Mouse (Mus musculus): ENCODE results near the gene Slc16a9. TPM values are rescaled to one million over a fixed set of nuclear protein-coding genes. Genes with fewer than 3 reads are reported as not detected.

Slc16a9 gene
- polyA plus RNA-seq, 1 experiment: 0.04 TPM

DNA sequence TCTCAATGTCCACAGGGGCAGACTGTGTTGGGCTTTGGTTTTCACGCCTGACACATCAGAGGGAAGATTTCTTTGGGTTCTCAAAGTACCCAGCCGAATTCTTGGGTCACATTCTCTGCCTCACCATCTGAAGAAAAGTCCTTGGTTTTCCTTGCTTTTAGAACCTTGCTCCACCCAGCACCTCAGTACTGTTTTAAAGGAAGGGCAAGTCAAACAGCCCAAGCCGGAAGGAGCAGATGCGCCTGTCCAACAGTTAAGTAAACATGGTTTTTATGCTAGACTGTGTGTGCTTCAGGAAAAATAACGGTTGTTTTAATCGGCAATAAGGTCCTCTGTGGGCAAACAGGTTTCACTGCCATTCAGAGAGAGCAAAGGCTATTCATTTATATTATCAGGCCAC, 46.9 kb upstream of the Slc16a9 start:
- no peak overlapping the region for H3K4me2 ChIP-seq (ENCODE audit: low read depth)
- H3ac ChIP-seq (ENCODE audit: control insufficient read depth, insufficient read length): no peak overlapping the region
- no peaks in the 10 kb centered on the region for H3K36me3 ChIP-seq (ENCODE audit: control insufficient read depth, insufficient read depth)
- H3K27me3 ChIP-seq (ENCODE audit: control insufficient read depth, insufficient read depth, insufficient read length): no peaks in the 10 kb centered on the region
- TF ChIP-seq MYOD1 (IDR thresholded peaks at IDR 0.05; ENCODE audit: control insufficient read depth in 1 of 3, insufficient read length in 2 of 3, low read depth in 2 of 3): no peak
- TF ChIP-seq TCF3 (IDR thresholded peaks at IDR 0.05; ENCODE audit: insufficient read length, low read depth): no peak
- TF ChIP-seq CEBPB (IDR thresholded peaks at IDR 0.05; ENCODE audit: insufficient read depth, poor library complexity, severe bottlenecking): no peak
- TF ChIP-seq SRF (IDR thresholded peaks at IDR 0.05; ENCODE audit: control insufficient read depth, insufficient read length, low read depth): no peak
- TF ChIP-seq POLR2A (IDR thresholded peaks at IDR 0.05; ENCODE audit: insufficient read length, low read depth): no peak
- no peak for TF ChIP-seq USF1 (IDR thresholded peaks at IDR 0.05; ENCODE audit: low read depth)
- TF ChIP-seq POLR2AphosphoS2 (IDR thresholded peaks at IDR 0.05; ENCODE audit: insufficient read length, low read depth): no peak
- TF ChIP-seq MAX (IDR thresholded peaks at IDR 0.05; ENCODE audit: low read depth): no peak
- TF ChIP-seq E2F4 (IDR thresholded peaks at IDR 0.05; ENCODE audit: insufficient read depth): no peak
- no peak for TF ChIP-seq TCF12 (IDR thresholded peaks at IDR 0.05; ENCODE audit: insufficient read depth, poor library complexity, severe bottlenecking)
- TF ChIP-seq MYOG (IDR thresholded peaks at IDR 0.05; ENCODE audit: control insufficient read depth in 1 of 3, insufficient read depth in 1 of 3, insufficient read length in 2 of 3, low read depth in 2 of 3): no peak
- TF ChIP-seq REST (IDR thresholded peaks at IDR 0.05; ENCODE audit: insufficient read depth, insufficient read length): no peak
- H3K4me3 ChIP-seq: no peak overlapping the region
- no peaks in the 10 kb centered on the region for H3K79me2 ChIP-seq (ENCODE audit: control insufficient read depth, insufficient read depth)

DNA sequence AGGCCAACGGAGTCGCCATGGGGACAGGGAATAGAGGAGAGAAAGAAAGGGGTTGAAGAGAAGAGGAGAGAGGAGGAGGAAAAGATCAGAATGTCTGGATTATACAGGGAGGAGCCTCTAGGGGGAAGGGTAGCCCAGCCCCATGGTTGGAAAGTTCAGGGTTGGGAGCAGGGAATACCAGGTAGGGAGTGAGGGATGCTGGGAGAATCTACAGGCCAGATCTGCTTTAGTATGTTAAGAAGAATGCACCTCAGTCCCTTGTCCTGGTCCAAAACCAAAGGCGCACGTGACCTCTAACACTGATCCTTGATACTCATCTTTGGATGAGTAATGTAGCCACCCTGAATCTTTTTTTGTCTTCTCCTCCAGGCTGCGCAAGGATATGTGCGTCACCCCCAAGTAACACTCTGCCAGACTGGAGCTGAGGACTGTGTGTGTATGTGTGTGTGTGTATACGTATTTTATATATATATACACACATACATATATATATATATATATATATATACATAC, 45.9 kb upstream of the Slc16a9 start:
- H3K27me3 ChIP-seq (ENCODE audit: control insufficient read depth, insufficient read depth, insufficient read length): no peaks in the 10 kb centered on the region
- TF ChIP-seq POLR2AphosphoS2 (IDR thresholded peaks at IDR 0.05; ENCODE audit: insufficient read length, low read depth) (no peak), TCF12 (IDR thresholded peaks at IDR 0.05; ENCODE audit: insufficient read depth, poor library complexity, severe bottlenecking) (no peak)
- no peak overlapping the region for H3ac ChIP-seq (ENCODE audit: control insufficient read depth, insufficient read length)
- no peak overlapping the region for H3K4me3 ChIP-seq
- no peaks in the 10 kb centered on the region for H3K36me3 ChIP-seq (ENCODE audit: control insufficient read depth, insufficient read depth)
- H3K4me2 ChIP-seq (ENCODE audit: low read depth): no peak overlapping the region
- H3K79me2 ChIP-seq (ENCODE audit: control insufficient read depth, insufficient read depth): no peaks in the 10 kb centered on the region

DNA sequence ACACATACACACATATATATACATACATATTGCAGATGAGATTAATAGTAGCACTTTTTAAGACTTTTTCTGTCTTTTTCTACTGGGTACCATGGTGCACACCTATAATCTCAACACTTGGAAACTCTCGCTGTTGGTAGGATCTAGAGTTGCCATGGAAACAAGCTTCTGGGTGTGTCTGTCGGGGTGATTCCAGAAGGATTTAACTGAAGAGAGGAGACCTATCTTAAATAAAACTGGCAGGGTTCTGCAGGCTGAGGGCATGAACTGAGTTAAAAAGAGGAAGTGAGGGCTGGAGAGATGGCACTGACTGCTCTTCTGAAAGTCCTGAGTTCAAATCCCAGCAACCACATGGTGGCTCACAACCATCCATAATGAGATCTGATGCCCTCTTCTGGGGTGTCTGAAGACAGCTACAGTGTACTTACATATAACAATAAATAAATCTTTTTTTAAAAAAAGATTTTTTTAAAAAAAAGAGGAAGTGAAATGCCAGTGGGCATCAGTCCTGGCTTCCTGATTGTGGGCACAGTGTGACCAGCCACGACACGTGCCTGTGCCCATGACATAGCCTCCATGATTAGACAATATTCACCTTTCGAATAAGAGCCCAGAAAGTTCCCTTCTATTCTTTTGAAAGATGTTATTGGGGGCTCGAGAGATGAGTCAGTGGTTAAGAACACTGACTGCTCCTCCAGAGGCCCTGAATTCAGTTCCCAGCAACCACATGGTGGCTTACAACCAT, 45.3 kb upstream of the Slc16a9 start:
- no peak overlapping the region for H3K4me2 ChIP-seq (ENCODE audit: low read depth)
- no peak overlapping the region for H3K4me3 ChIP-seq
- H3K27me3 ChIP-seq (ENCODE audit: control insufficient read depth, insufficient read depth, insufficient read length): no peaks in the 10 kb centered on the region
- H3ac ChIP-seq (ENCODE audit: control insufficient read depth, insufficient read length): no peak overlapping the region
- TF ChIP-seq REST (IDR thresholded peaks at IDR 0.05; ENCODE audit: insufficient read depth, insufficient read length) (no peak), USF1 (IDR thresholded peaks at IDR 0.05; ENCODE audit: low read depth) (no peak), TCF12 (IDR thresholded peaks at IDR 0.05; ENCODE audit: insufficient read depth, poor library complexity, severe bottlenecking) (no peak), SRF (IDR thresholded peaks at IDR 0.05; ENCODE audit: control insufficient read depth, insufficient read length, low read depth) (no peak), MYOD1 (IDR thresholded peaks at IDR 0.05; ENCODE audit: control insufficient read depth in 1 of 3, insufficient read length in 2 of 3, low read depth in 2 of 3) (no peak), POLR2AphosphoS2 (IDR thresholded peaks at IDR 0.05; ENCODE audit: insufficient read length, low read depth) (no peak), E2F4 (IDR thresholded peaks at IDR 0.05; ENCODE audit: insufficient read depth) (no peak), MYOG (IDR thresholded peaks at IDR 0.05; ENCODE audit: control insufficient read depth in 1 of 3, insufficient read depth in 1 of 3, insufficient read length in 2 of 3, low read depth in 2 of 3) (no peak), CEBPB (IDR thresholded peaks at IDR 0.05; ENCODE audit: insufficient read depth, poor library complexity, severe bottlenecking) (no peak), TCF3 (IDR thresholded peaks at IDR 0.05; ENCODE audit: insufficient read length, low read depth) (no peak), POLR2A (IDR thresholded peaks at IDR 0.05; ENCODE audit: insufficient read length, low read depth) (no peak), MAX (IDR thresholded peaks at IDR 0.05; ENCODE audit: low read depth) (no peak)
- no peaks in the 10 kb centered on the region for H3K79me2 ChIP-seq (ENCODE audit: control insufficient read depth, insufficient read depth)
- no peaks in the 10 kb centered on the region for H3K36me3 ChIP-seq (ENCODE audit: control insufficient read depth, insufficient read depth)

DNA sequence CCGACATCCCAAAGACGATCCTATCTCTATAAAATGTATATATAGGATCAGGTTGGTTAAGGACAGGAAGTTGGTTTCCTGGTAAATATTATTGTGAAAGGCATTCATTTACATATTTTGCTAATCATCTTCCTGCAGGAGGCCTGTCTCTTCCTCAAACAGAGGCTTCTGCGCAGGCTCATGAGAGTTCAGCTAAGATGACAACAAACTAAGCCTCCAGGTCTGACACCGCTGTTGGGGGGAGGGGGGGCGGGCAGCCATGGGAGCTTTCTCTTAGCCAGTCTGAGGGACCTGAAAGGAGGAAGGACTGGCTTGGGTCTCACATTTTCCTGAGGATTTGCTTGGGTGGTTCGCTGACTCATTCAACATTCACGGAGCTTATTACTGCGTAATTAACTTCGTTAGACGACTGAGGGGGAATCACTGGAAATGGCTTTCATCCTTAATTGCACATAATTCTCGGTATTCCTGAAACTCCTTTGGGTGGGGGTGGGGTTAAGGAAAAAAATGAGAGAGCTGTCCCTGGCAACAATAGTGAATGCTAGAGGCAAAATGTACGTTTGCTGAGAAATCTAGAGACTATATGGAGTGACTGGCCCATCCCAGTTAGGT, 43.9 kb upstream of the Slc16a9 start:
- TF ChIP-seq POLR2AphosphoS2 (IDR thresholded peaks at IDR 0.05; ENCODE audit: insufficient read length, low read depth): no peak
- no peak for TF ChIP-seq MAX (IDR thresholded peaks at IDR 0.05; ENCODE audit: low read depth)
- TF ChIP-seq MYOG (IDR thresholded peaks at IDR 0.05; ENCODE audit: control insufficient read depth in 1 of 3, insufficient read depth in 1 of 3, insufficient read length in 2 of 3, low read depth in 2 of 3): no peak
- no peak for TF ChIP-seq USF1 (IDR thresholded peaks at IDR 0.05; ENCODE audit: low read depth)
- no peak for TF ChIP-seq POLR2A (IDR thresholded peaks at IDR 0.05; ENCODE audit: insufficient read length, low read depth)
- no peak for TF ChIP-seq SRF (IDR thresholded peaks at IDR 0.05; ENCODE audit: control insufficient read depth, insufficient read length, low read depth)
- no peak for TF ChIP-seq CEBPB (IDR thresholded peaks at IDR 0.05; ENCODE audit: insufficient read depth, poor library complexity, severe bottlenecking)
- H3K4me2 ChIP-seq (ENCODE audit: low read depth): no peak overlapping the region
- no peak overlapping the region for H3K4me3 ChIP-seq
- no peaks in the 10 kb centered on the region for H3K36me3 ChIP-seq (ENCODE audit: control insufficient read depth, insufficient read depth)
- H3K27me3 ChIP-seq (ENCODE audit: control insufficient read depth, insufficient read depth, insufficient read length): no peaks in the 10 kb centered on the region
- no peaks in the 10 kb centered on the region for H3K79me2 ChIP-seq (ENCODE audit: control insufficient read depth, insufficient read depth)
- no peak overlapping the region for H3ac ChIP-seq (ENCODE audit: control insufficient read depth, insufficient read length)
